Mouse (Mus musculus) cerebellum, adult 2 months (tissue): ENCODE data around the gene Gm19402.

Experiments used
- CTCF ChIP-seq: fragments of 200-500 bp; IDR thresholded peaks from 2 replicates; pipeline ENCODE4 v1.5.1; 2011; ENCODE audit warnings: low read depth, mild to moderate bottlenecking, control low read depth, low read length, moderate library complexity, borderline replicate concordance; ENCODE audit not compliant: insufficient read depth
- POLR2A ChIP-seq: fragments of 200-500 bp; IDR thresholded peaks from 2 replicates; pipeline ENCODE4 v1.6.1; 2011; ENCODE audit warnings: low read length, control low read depth, borderline replicate concordance; ENCODE audit not compliant: insufficient read depth

- no peak for TF ChIP-seq POLR2A
- TF ChIP-seq CTCF, result no peak
These were observed 24.2 kb downstream of the Gm19402 start for GRCm38 (mm10) chr10:77666342-77666741.
